Mouse (Mus musculus): ENCODE data around the gene Spaar. TPM values are rescaled to one million over a fixed set of nuclear protein-coding genes. Genes with fewer than 3 reads are reported as not detected.

The Spaar gene
- polyA plus RNA-seq, 1 experiment from 2014 or later = 0.31 TPM

DNA sequence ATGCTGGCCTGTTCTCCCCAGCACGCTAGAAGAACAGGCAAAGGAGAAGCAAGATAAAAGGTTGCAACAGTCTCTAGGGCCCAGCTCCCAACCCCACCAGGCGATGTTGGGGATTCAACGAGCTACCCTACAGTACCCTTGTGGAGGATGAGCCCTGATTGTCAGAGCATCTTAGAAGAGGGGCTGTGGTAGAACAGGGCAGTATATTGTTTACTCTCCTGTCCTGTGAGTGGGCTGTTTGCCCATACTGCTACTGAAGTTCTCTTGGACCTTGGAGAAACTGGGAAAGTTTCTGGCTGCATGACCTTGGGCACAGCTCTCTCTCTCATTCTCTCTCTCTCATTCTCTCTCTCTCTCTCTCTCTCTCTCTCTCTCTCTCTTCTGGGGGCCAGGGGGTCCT is 708 bp upstream of the Spaar start:
- Histone ChIP-seq H3K27me3 (no peaks in the 10 kb centered on the region), H3K4me1 (replicated peaks) (peaks cover 57% of the 10 kb centered on the region), H3K9me3 (replicated peaks) (no peaks in the 10 kb centered on the region), H3K4me3 (no peak overlapping the region), H3K4me2 (peak overlapping the region; percentile 41), H3K9ac (no peak overlapping the region), H3K36me3 (no peaks in the 10 kb centered on the region), H3K27ac (peak overlapping the region; percentile 84)
- 21% methylated on average over 3 of the region's 3 CpGs for WGBS
- no peak for ATAC-seq (replicated peaks; ENCODE audit: insufficient number of reproducible peaks, insufficient read depth, low FRiP score, low read depth)

GRCm38 (mm10) chr4:43730750-43731297 is 990 bp downstream of the Spaar start:
- peaks cover 57% of the 10 kb centered on the region for H3K4me1 ChIP-seq (replicated peaks)
- H3K4me3 ChIP-seq = no peak overlapping the region
- no peaks in the 10 kb centered on the region for H3K27me3 ChIP-seq
- no peak overlapping the region for H3K9ac ChIP-seq
- peak overlapping the region; percentile 84 for H3K27ac ChIP-seq
- 58% methylated on average over 21 of the region's 21 CpGs for WGBS
- peak overlapping the region; percentile 24; the same call in 1 of the 2 replicates for H3K4me2 ChIP-seq
- ATAC-seq (replicated peaks; ENCODE audit: insufficient number of reproducible peaks, insufficient read depth, low FRiP score, low read depth) = no peak
- no peaks in the 10 kb centered on the region for H3K36me3 ChIP-seq
- H3K9me3 ChIP-seq (replicated peaks) = no peaks in the 10 kb centered on the region

GRCm38 (mm10) chr4:43732171-43732570 is 2.3 kb downstream of the Spaar start:
- H3K4me1 ChIP-seq (replicated peaks) = peaks cover 48% of the 10 kb centered on the region
- no peaks in the 10 kb centered on the region for H3K27me3 ChIP-seq
- H3K9ac ChIP-seq = no peak overlapping the region
- H3K4me2 ChIP-seq = no peak overlapping the region
- no peak overlapping the region for H3K27ac ChIP-seq
- no peak for ATAC-seq (replicated peaks; ENCODE audit: insufficient number of reproducible peaks, insufficient read depth, low FRiP score, low read depth)
- H3K9me3 ChIP-seq (replicated peaks) = no peaks in the 10 kb centered on the region
- H3K4me3 ChIP-seq = no peak overlapping the region
- H3K36me3 ChIP-seq = no peaks in the 10 kb centered on the region
- 5% methylated on average over 1 of the region's 1 CpGs for WGBS

DNA sequence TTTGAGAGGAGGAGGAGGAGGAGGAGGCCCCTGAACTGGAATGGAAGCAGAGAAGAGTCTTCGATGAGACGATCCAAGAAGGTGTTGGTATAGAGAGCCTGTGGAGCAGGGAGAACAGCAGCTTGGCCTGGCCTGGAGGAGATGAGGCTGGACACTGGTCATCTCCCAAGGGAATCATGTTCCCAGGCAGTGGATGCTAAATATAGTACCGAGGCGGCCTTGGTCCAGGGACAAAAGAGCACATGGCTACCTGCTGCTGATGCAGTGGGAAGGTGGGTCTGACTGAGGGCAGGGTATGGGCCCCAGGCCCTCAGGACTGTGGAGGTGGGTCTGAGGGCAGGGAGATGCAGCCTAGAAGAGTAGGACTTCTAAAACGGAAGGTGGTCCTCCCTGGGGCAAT is 3.4 kb downstream of the Spaar start:
- no peak for ATAC-seq (replicated peaks; ENCODE audit: insufficient number of reproducible peaks, insufficient read depth, low FRiP score, low read depth)
- H3K4me1 ChIP-seq (replicated peaks) = peaks cover 38% of the 10 kb centered on the region
- 59% methylated on average over 5 of the region's 5 CpGs for WGBS

GRCm38 (mm10) chr4:43737144-43737543 is 7.3 kb downstream of the Spaar start:
- Histone ChIP-seq H3K4me2 (no peak overlapping the region), H3K4me1 (replicated peaks) (peaks cover 9% of the 10 kb centered on the region), H3K36me3 (no peaks in the 10 kb centered on the region), H3K27ac (no peak overlapping the region), H3K27me3 (no peaks in the 10 kb centered on the region), H3K9ac (no peak overlapping the region), H3K9me3 (replicated peaks) (no peaks in the 10 kb centered on the region), H3K4me3 (no peak overlapping the region)
- 64% methylated on average over 6 of the region's 6 CpGs for WGBS
- ATAC-seq (replicated peaks; ENCODE audit: insufficient number of reproducible peaks, insufficient read depth, low FRiP score, low read depth) = no peak

More for the DNA sequence above, 3.4 kb downstream of the Spaar start:
- Histone ChIP-seq H3K27me3 (no peaks in the 10 kb centered on the region), H3K36me3 (no peaks in the 10 kb centered on the region), H3K4me3 (no peak overlapping the region), H3K9ac (no peak overlapping the region), H3K27ac (0 out of 2 replicates have a peak overlapping the region, but pooled peaks have one; percentile 17), H3K9me3 (replicated peaks) (no peaks in the 10 kb centered on the region), H3K4me2 (no peak overlapping the region)

GRCm38 (mm10) chr4:43738989-43739674 is 9.3 kb downstream of the Spaar start:
- Histone ChIP-seq H3K4me2 (no peak overlapping the region), H3K4me3 (no peak overlapping the region), H3K9ac (no peak overlapping the region), H3K36me3 (no peaks in the 10 kb centered on the region), H3K9me3 (replicated peaks) (no peaks in the 10 kb centered on the region), H3K27me3 (no peaks in the 10 kb centered on the region), H3K4me1 (replicated peaks) (no peaks in the 10 kb centered on the region), H3K27ac (no peak overlapping the region)
- ATAC-seq (replicated peaks; ENCODE audit: insufficient number of reproducible peaks, insufficient read depth, low FRiP score, low read depth) = no peak
- 58% methylated on average over 8 of the region's 8 CpGs for WGBS

- Histone ChIP-seq H3K27me3 (no peaks in the 10 kb centered on the region), H3K4me3 (no peak overlapping the region), H3K9ac (no peak overlapping the region), H3K9me3 (replicated peaks) (no peaks in the 10 kb centered on the region), H3K4me1 (replicated peaks) (no peaks in the 10 kb centered on the region), H3K27ac (no peak overlapping the region), H3K36me3 (no peaks in the 10 kb centered on the region), H3K4me2 (no peak overlapping the region)
- WGBS = 67% methylated on average over 5 of the region's 5 CpGs
- no peak for ATAC-seq (replicated peaks; ENCODE audit: insufficient number of reproducible peaks, insufficient read depth, low FRiP score, low read depth)
Measured at GRCm38 (mm10) chr4:43741526-43741925, 11.7 kb downstream of the Spaar start.

DNA sequence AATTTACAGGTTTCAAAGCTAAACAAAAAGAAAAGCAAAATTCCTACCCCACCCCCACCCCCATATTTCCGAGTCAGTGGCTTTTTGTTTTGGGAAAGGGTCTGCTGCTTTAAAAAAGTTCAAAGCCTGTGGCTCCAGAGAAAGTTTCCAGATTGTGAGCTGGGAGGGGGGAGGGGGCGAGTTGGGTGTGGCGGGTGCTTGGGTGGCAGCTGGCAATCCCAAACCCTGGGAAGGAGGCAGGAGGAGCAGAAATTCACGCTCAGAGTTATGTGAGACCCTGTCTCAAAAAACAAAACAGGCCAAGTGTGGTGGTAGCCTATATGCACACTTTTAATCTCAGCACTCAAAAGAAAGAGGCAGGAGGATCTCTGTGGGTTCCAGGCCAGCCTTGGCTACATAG is 12.8 kb downstream of the Spaar start:
- WGBS = 33% methylated on average over 4 of the region's 4 CpGs

GRCm38 (mm10) chr4:43743099-43743498 is 13.3 kb downstream of the Spaar start:
- peaks cover 5% of the 10 kb centered on the region; the same call in 1 of the 2 replicates for H3K4me1 ChIP-seq (replicated peaks)
- no peaks in the 10 kb centered on the region for H3K27me3 ChIP-seq
- no peak for ATAC-seq (replicated peaks; ENCODE audit: insufficient number of reproducible peaks, insufficient read depth, low FRiP score, low read depth)

More for the DNA sequence above, 12.8 kb downstream of the Spaar start:
- Histone ChIP-seq H3K4me1 (replicated peaks) (peaks cover 5% of the 10 kb centered on the region; the same call in 1 of the 2 replicates), H3K36me3 (no peaks in the 10 kb centered on the region), H3K9ac (no peak overlapping the region), H3K27me3 (no peaks in the 10 kb centered on the region), H3K9me3 (replicated peaks) (no peaks in the 10 kb centered on the region), H3K4me3 (no peak overlapping the region), H3K4me2 (no peak overlapping the region), H3K27ac (no peak overlapping the region)
- no peak for ATAC-seq (replicated peaks; ENCODE audit: insufficient number of reproducible peaks, insufficient read depth, low FRiP score, low read depth)

GRCm38 (mm10) chr4:43745187-43745586 is 15.4 kb downstream of the Spaar start:
- no peak for ATAC-seq (replicated peaks; ENCODE audit: insufficient number of reproducible peaks, insufficient read depth, low FRiP score, low read depth)
- no peaks in the 10 kb centered on the region for H3K9me3 ChIP-seq (replicated peaks)
- H3K4me1 ChIP-seq (replicated peaks) = peaks cover 5% of the 10 kb centered on the region; the same call in 1 of the 2 replicates
- no peak overlapping the region for H3K4me3 ChIP-seq
- WGBS = 11% methylated on average over 6 of the region's 6 CpGs
- H3K27me3 ChIP-seq = no peaks in the 10 kb centered on the region
- H3K27ac ChIP-seq = no peak overlapping the region
- no peaks in the 10 kb centered on the region for H3K36me3 ChIP-seq
- no peak overlapping the region for H3K9ac ChIP-seq
- no peak overlapping the region for H3K4me2 ChIP-seq

More at GRCm38 (mm10) chr4:43743099-43743498, 13.3 kb downstream of the Spaar start:
- Histone ChIP-seq H3K4me3 (no peak overlapping the region), H3K36me3 (no peaks in the 10 kb centered on the region), H3K4me2 (no peak overlapping the region), H3K9me3 (replicated peaks) (no peaks in the 10 kb centered on the region), H3K9ac (no peak overlapping the region), H3K27ac (no peak overlapping the region)
- 17% methylated on average over 1 of the region's 1 CpGs for WGBS

DNA sequence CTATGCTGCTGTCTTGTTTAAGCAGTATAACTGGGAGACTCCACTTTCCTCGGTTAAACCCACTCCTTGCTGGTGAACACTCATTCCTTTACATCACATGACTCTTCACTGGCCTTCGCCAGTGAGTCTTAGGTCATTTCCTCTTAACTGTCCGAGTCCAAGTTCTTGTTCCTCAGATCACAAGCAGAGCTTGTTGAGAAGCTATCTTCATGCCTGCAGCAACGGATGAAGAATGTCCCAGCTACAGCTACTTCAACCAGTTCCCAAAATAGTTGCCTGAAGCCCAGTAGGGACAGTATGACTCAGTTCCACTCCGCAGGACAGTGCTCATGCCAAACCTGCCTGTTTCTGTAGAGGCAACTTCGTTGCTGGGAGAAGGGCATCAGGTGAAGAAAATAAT is 27.4 kb downstream of the Spaar start:
- H3K9me3 ChIP-seq (replicated peaks) = no peaks in the 10 kb centered on the region
- H3K4me3 ChIP-seq = no peak overlapping the region
- H3K9ac ChIP-seq = no peak overlapping the region
- peaks cover 9% of the 10 kb centered on the region for H3K4me1 ChIP-seq (replicated peaks)
- peak overlapping the region; percentile 62 for H3K27ac ChIP-seq
- H3K4me2 ChIP-seq = no peak overlapping the region
- ATAC-seq (replicated peaks; ENCODE audit: insufficient number of reproducible peaks, insufficient read depth, low FRiP score, low read depth) = 0 out of 2 replicates have a peak, but pooled peaks have one; percentile 39
- 29% methylated on average over 6 of the region's 6 CpGs for WGBS
- H3K36me3 ChIP-seq = no peaks in the 10 kb centered on the region
- no peaks in the 10 kb centered on the region; the same call in 1 of the 2 replicates for H3K27me3 ChIP-seq
